Mouse (Mus musculus) testis, adult 2 months (tissue): ENCODE data around the gene Krit1.
"Not testable (repeated sequence)": the region's sequence is repeated elsewhere in the genome, so short reads cannot be mapped to it uniquely, and the experiment has no call there.

ENCODE experiments used
- CTCF ChIP-seq: fragments of 200-500 bp; IDR thresholded peaks from 2 replicates; pipeline ENCODE4 v1.5.1; 2012; ENCODE audit warnings: low read depth, mild to moderate bottlenecking, inconsistent platforms, low read length, moderate library complexity; ENCODE audit not compliant: control insufficient read depth, insufficient read depth, insufficient replicate concordance
- POLR2A ChIP-seq: fragments of 200-500 bp; IDR thresholded peaks from 2 replicates; pipeline ENCODE4 v1.6.1; 2012; ENCODE audit warnings: low read depth, mild to moderate bottlenecking, inconsistent platforms, low read length, moderate library complexity; ENCODE audit not compliant: control insufficient read depth

DNA sequence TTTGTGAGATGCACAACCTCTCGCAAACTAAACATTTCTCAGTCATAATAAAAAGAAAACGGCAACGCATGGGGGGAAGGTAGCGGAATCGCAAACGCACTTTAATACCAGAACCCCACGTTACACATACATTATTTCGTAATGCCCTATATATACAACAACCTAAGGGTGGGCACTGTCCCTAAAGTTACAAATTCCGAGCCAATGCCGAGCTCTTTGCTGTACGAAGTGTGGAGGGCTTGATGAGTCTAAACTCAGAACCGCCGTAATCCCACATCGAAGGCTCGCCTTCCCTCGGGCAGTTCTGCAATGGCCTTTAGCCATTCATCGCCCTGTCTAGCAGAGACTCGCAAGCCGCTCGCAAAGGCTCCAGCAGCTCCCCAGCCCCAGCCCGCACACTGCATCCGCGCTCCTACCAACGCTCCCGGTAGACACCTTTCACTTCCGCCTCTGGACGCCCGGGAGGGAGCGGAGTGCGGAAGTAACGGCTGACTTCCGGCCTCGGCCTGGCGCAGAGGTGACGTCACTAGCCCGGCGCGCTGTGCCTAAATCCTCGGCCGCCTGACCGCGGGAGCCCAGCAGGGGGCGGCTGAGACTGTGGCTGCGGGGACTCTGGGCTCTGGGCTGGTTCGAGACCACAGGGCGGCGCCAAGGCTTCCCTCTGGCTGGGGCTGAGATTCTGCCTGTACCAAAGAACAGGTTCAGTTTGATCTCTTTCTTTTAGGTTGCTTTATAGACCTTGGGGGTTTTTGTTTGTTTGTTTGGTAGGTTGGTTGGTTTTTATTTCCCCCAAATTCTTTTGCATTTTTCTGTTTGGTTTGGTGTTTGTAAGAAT lies 90.7 kb downstream of the Krit1 start, which contains the start of gene Mterf1a:
- not testable (repeated sequence) for TF ChIP-seq CTCF, POLR2A
